Mouse (Mus musculus) MEL (cell line): Measurements from ENCODE around the gene Polr1a.

Source experiments
- BHLHE40 ChIP-seq: IDR thresholded peaks from 2 replicates; pipeline ENCODE4 v1.6.1; 2012; ENCODE audit warnings: low read depth, mild to moderate bottlenecking, inconsistent platforms, low read length, improper control_type of control experiment, borderline replicate concordance
- E2F4 ChIP-seq: IDR thresholded peaks from 2 replicates; pipeline ENCODE4 v1.6.1; 2011; ENCODE audit warnings: low read depth, low read length, improper control_type of control experiment, borderline replicate concordance
- HCFC1 ChIP-seq: IDR thresholded peaks from 2 replicates; pipeline ENCODE4 v1.6.1; 2012; ENCODE audit warnings: low read depth, mild to moderate bottlenecking, inconsistent platforms, low read length, improper control_type of control experiment, moderate library complexity
- MAFK ChIP-seq: IDR thresholded peaks from 2 replicates; pipeline ENCODE4 v1.6.1; 2011; ENCODE audit warnings: low read depth, mild to moderate bottlenecking, low read length, improper control_type of control experiment, borderline replicate concordance
- MAX ChIP-seq: IDR thresholded peaks from 2 replicates; pipeline ENCODE4 v1.6.1; 2011; ENCODE audit warnings: low read length, improper control_type of control experiment
- POLR2A ChIP-seq, 2 experiments: IDR thresholded peaks; 2 replicates each; pipeline ENCODE4 v1.6.1; 2011 to 2012; ENCODE audit warnings: low read length in 2 of 2, mild to moderate bottlenecking in 2 of 2, control low read depth in 1 of 2, improper control_type of control experiment in 1 of 2, low read depth in 1 of 2, moderate library complexity in 1 of 2; ENCODE audit not compliant: control insufficient read depth in 1 of 2, insufficient read depth in 1 of 2, poor library complexity in 1 of 2
- TAL1 ChIP-seq: IDR thresholded peaks from 2 replicates; pipeline ENCODE4 v1.6.1; 2012; ENCODE audit warnings: mild to moderate bottlenecking, inconsistent platforms, low read length, moderate library complexity, mixed read lengths
- ZKSCAN1 ChIP-seq: IDR thresholded peaks from 2 replicates; pipeline ENCODE4 v1.6.1; 2012; ENCODE audit warnings: low read depth, mild to moderate bottlenecking, inconsistent platforms, low read length, improper control_type of control experiment, moderate library complexity

GRCm38 (mm10) chr6:71950592-71950991 is 41.7 kb downstream of the Polr1a start:
- no peak for TF ChIP-seq HCFC1
- TF ChIP-seq E2F4: no peak
- TF ChIP-seq MAX: no peak
- no peak for TF ChIP-seq POLR2A (IDR thresholded peaks at IDR 0.05; ENCODE audit: control insufficient read depth in 1 of 2, insufficient read depth in 1 of 2, low read depth in 1 of 2, low read length in 2 of 2, poor library complexity in 1 of 2)
- TF ChIP-seq MAFK: no peak
- no peak for TF ChIP-seq BHLHE40
- TF ChIP-seq TAL1: no peak
- TF ChIP-seq ZKSCAN1: no peak
